Mouse (Mus musculus): Measurements from ENCODE around the gene Rplp0. TPM values are rescaled to one million over a fixed set of nuclear protein-coding genes. Genes with fewer than 3 reads are reported as not detected.

The Rplp0 gene
- total and polyA plus RNA-seq, 2 experiments: 607 to 709 TPM

- Histone ChIP-seq H3K4me1 (ENCODE audit: control insufficient read depth, insufficient read depth, low read length) (peaks cover 46% of the 10 kb centered on the region), H3K27me3 (ENCODE audit: control insufficient read depth, insufficient read depth, low read length) (no peaks in the 10 kb centered on the region), H3K9ac (ENCODE audit: low read depth, low read length) (peak overlapping the region; percentile 67), H3K79me2 (ENCODE audit: control insufficient read depth, insufficient read depth, low read length) (peaks cover 38% of the 10 kb centered on the region), H3K36me3 (ENCODE audit: control insufficient read depth, insufficient read depth, low read length) (no peaks in the 10 kb centered on the region), H3K27ac (replicated peaks; ENCODE audit: insufficient read depth, low read depth, low read length) (peak overlapping the region; percentile 97), H3K4me3 (ENCODE audit: insufficient read depth, low read depth, low read length) (peak overlapping the region; percentile 51)
- peak; percentile 94 for DNase-seq (ENCODE audit: extremely low read depth, low read depth, low spot score)
- TF ChIP-seq CTCF (IDR thresholded peaks at IDR 0.05; ENCODE audit: low read depth, low read length) (no peak), POLR2A (IDR thresholded peaks at IDR 0.05; ENCODE audit: extremely low read depth, insufficient read depth, low read length) (peak; percentile 48; the same call in 1 of the 2 replicates)
- WGBS: 5% methylated on average over 21 of the region's 21 CpGs
These were observed 38.9 kb upstream of the Rplp0 start for GRCm38 (mm10) chr5:115520325-115520869.

- peak overlapping the region; percentile 49 for H3K4me3 ChIP-seq (ENCODE audit: insufficient read depth, low read depth, low read length)
- H3K36me3 ChIP-seq (ENCODE audit: control insufficient read depth, insufficient read depth, low read length): no peaks in the 10 kb centered on the region
- H3K27ac ChIP-seq (replicated peaks; ENCODE audit: insufficient read depth, low read depth, low read length): peak overlapping the region; percentile 97
- H3K27me3 ChIP-seq (ENCODE audit: control insufficient read depth, insufficient read depth, low read length): no peaks in the 10 kb centered on the region
- TF ChIP-seq POLR2A (IDR thresholded peaks at IDR 0.05; ENCODE audit: extremely low read depth, insufficient read depth, low read length): no peak
- TF ChIP-seq CTCF (IDR thresholded peaks at IDR 0.05; ENCODE audit: low read depth, low read length): peak; percentile 38
- peaks cover 48% of the 10 kb centered on the region for H3K4me1 ChIP-seq (ENCODE audit: control insufficient read depth, insufficient read depth, low read length)
- peak; percentile 93 for DNase-seq (ENCODE audit: extremely low read depth, low read depth, low spot score)
- peak overlapping the region; percentile 57 for H3K9ac ChIP-seq (ENCODE audit: low read depth, low read length)
- 2% methylated on average over 20 of the region's 21 CpGs for WGBS
- peaks cover 43% of the 10 kb centered on the region for H3K79me2 ChIP-seq (ENCODE audit: control insufficient read depth, insufficient read depth, low read length)
These were observed 37.5 kb upstream of the Rplp0 start for GRCm38 (mm10) chr5:115521553-115522461.

- H3K4me3 ChIP-seq (ENCODE audit: insufficient read depth, low read depth, low read length): peak overlapping the region; percentile 17; the same call in 1 of the 2 replicates
- no peaks in the 10 kb centered on the region for H3K27me3 ChIP-seq (ENCODE audit: control insufficient read depth, insufficient read depth, low read length)
- no peaks in the 10 kb centered on the region for H3K36me3 ChIP-seq (ENCODE audit: control insufficient read depth, insufficient read depth, low read length)
- peak overlapping the region; percentile 97 for H3K27ac ChIP-seq (replicated peaks; ENCODE audit: insufficient read depth, low read depth, low read length)
- peaks cover 47% of the 10 kb centered on the region for H3K79me2 ChIP-seq (ENCODE audit: control insufficient read depth, insufficient read depth, low read length)
- peak; percentile 63 for DNase-seq (ENCODE audit: extremely low read depth, low read depth, low spot score)
- peaks cover 47% of the 10 kb centered on the region for H3K4me1 ChIP-seq (ENCODE audit: control insufficient read depth, insufficient read depth, low read length)
- WGBS: 24% methylated on average over 4 of the region's 4 CpGs
- H3K9ac ChIP-seq (ENCODE audit: low read depth, low read length): peak overlapping the region; percentile 69
- no peak for TF ChIP-seq CTCF (IDR thresholded peaks at IDR 0.05; ENCODE audit: low read depth, low read length)
- TF ChIP-seq POLR2A (IDR thresholded peaks at IDR 0.05; ENCODE audit: extremely low read depth, insufficient read depth, low read length): no peak
These were observed 36.7 kb upstream of the Rplp0 start for GRCm38 (mm10) chr5:115522531-115522930.

GRCm38 (mm10) chr5:115522981-115523499 is 36.2 kb upstream of the Rplp0 start:
- Histone ChIP-seq H3K9ac (ENCODE audit: low read depth, low read length) (peak overlapping the region; percentile 69), H3K79me2 (ENCODE audit: control insufficient read depth, insufficient read depth, low read length) (peaks cover 50% of the 10 kb centered on the region), H3K4me3 (ENCODE audit: insufficient read depth, low read depth, low read length) (0 out of 2 replicates have a peak overlapping the region, but pooled peaks have one; percentile 17), H3K27ac (replicated peaks; ENCODE audit: insufficient read depth, low read depth, low read length) (peak overlapping the region; percentile 97), H3K36me3 (ENCODE audit: control insufficient read depth, insufficient read depth, low read length) (no peaks in the 10 kb centered on the region), H3K4me1 (ENCODE audit: control insufficient read depth, insufficient read depth, low read length) (peaks cover 46% of the 10 kb centered on the region), H3K27me3 (ENCODE audit: control insufficient read depth, insufficient read depth, low read length) (no peaks in the 10 kb centered on the region)
- TF ChIP-seq CTCF (IDR thresholded peaks at IDR 0.05; ENCODE audit: low read depth, low read length) (no peak), POLR2A (IDR thresholded peaks at IDR 0.05; ENCODE audit: extremely low read depth, insufficient read depth, low read length) (peak; percentile 33; the same call in 1 of the 2 replicates)
- WGBS: 17% methylated on average over 15 of the region's 15 CpGs
- peak; percentile 84 for DNase-seq (ENCODE audit: extremely low read depth, low read depth, low spot score)

- no peak overlapping the region for H3K9ac ChIP-seq (ENCODE audit: low read depth, low read length)
- whole genome bisulfite sequencing: 48% methylated on average over 15 of the region's 15 CpGs
These were observed 35.3 kb upstream of the Rplp0 start for GRCm38 (mm10) chr5:115523971-115524370.

More at GRCm38 (mm10) chr5:115523971-115524370, 35.3 kb upstream of the Rplp0 start:
- no peak for DNase-seq (ENCODE audit: extremely low read depth, low read depth, low spot score)
- Histone ChIP-seq H3K36me3 (ENCODE audit: control insufficient read depth, insufficient read depth, low read length) (no peaks in the 10 kb centered on the region), H3K79me2 (ENCODE audit: control insufficient read depth, insufficient read depth, low read length) (peaks cover 54% of the 10 kb centered on the region), H3K27me3 (ENCODE audit: control insufficient read depth, insufficient read depth, low read length) (no peaks in the 10 kb centered on the region), H3K4me3 (ENCODE audit: insufficient read depth, low read depth, low read length) (no peak overlapping the region), H3K4me1 (ENCODE audit: control insufficient read depth, insufficient read depth, low read length) (peaks cover 42% of the 10 kb centered on the region), H3K27ac (replicated peaks; ENCODE audit: insufficient read depth, low read depth, low read length) (no peak overlapping the region)
- TF ChIP-seq POLR2A (IDR thresholded peaks at IDR 0.05; ENCODE audit: extremely low read depth, insufficient read depth, low read length): no peak

Data from liver, adult 2 months (tissue).